Mouse (Mus musculus) C2C12 (cell line): ENCODE data around the gene Sult6b1. TPM values are rescaled to one million over a fixed set of nuclear protein-coding genes. Genes with fewer than 3 reads are reported as not detected.

Experiments
- H3K27me3 ChIP-seq: one replicate; pipeline ENCODE4 v1.6.1; 2011; ENCODE audit not compliant: control insufficient read depth, insufficient read depth, insufficient read length
- H3K36me3 ChIP-seq: one replicate; pipeline ENCODE4 v1.6.1; 2011; ENCODE audit not compliant: control insufficient read depth, insufficient read depth
- H3K4me3 ChIP-seq: one replicate; pipeline ENCODE4 v1.5.1; 2011; ENCODE audit warnings: mild to moderate bottlenecking, control low read depth; ENCODE audit not compliant: poor library complexity, insufficient read depth, severe bottlenecking
- H3K79me2 ChIP-seq: one replicate; pipeline ENCODE4 v1.6.1; 2011; ENCODE audit not compliant: control insufficient read depth, insufficient read depth
- H3K79me3 ChIP-seq: one replicate; pipeline ENCODE4 v1.6.1; 2011; ENCODE audit warnings: low read depth, control low read depth
- H3ac ChIP-seq: one replicate; pipeline ENCODE3; 2011; ENCODE audit warnings: low read depth; ENCODE audit not compliant: control insufficient read depth, insufficient read length
- CEBPB ChIP-seq: IDR thresholded peaks from one replicate; pipeline ENCODE4 v1.6.1; 2011; ENCODE audit warnings: low read depth, mild to moderate bottlenecking, control low read depth, moderate library complexity
- CTCF ChIP-seq: IDR thresholded peaks from one replicate; pipeline ENCODE4 v1.5.1; 2011; ENCODE audit not compliant: control insufficient read depth, insufficient read depth, insufficient read length
- FOSL1 ChIP-seq: IDR thresholded peaks from one replicate; pipeline ENCODE4 v1.8.0; 2011; ENCODE audit warnings: mild to moderate bottlenecking, low read length; ENCODE audit not compliant: poor library complexity, insufficient read depth, severe bottlenecking
- MAX ChIP-seq: IDR thresholded peaks from one replicate; pipeline ENCODE4 v1.6.1; 2011; ENCODE audit warnings: mild to moderate bottlenecking, control low read depth
- MYOD1 ChIP-seq: IDR thresholded peaks from one replicate; pipeline ENCODE4 v1.6.1; 2011; ENCODE audit warnings: low read depth; ENCODE audit not compliant: control insufficient read depth, insufficient read length
- MYOG ChIP-seq: IDR thresholded peaks from one replicate; pipeline ENCODE4 v1.6.1; 2011; ENCODE audit not compliant: control insufficient read depth, insufficient read length; ENCODE audit errors: extremely low read depth
- USF1 ChIP-seq: IDR thresholded peaks from one replicate; pipeline ENCODE4 v1.6.1; 2011; ENCODE audit warnings: low read depth, mild to moderate bottlenecking, control low read depth, moderate library complexity
- polyA plus RNA-seq: library from polyadenylated mRNA; unstranded; fragments of >200 nt; fragmentation: generic; extraction: Trizol; gene quantifications from one replicate; pipeline ENCODE4 v1.2.1, GENCODE M21; 2012; ENCODE audit warnings: missing spikeins

The Sult6b1 gene
- polyA plus RNA-seq, 1 experiment: 0.04 TPM

DNA sequence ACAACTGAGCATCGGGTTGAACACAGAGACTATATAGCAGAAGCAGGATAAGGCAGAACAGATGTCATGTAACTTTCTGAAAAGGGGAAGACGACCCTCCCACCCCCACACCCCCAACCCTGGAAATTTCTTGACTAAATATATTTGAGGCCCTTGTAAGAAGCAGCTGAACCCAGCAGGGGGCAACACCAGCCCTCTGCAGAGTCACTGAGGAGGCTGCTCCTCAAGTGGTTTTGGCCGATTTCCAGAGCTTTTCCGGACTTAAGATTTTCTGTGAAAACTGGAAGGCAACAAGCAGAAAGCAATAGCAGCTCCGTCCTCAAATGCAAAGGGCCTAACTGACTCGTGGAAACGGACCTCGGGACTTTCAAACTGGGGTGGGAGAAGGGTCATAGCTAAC is 11.4 kb downstream of the Sult6b1 start:
- Histone ChIP-seq H3K27me3 (no peaks in the 10 kb centered on the region), H3ac (no peak overlapping the region), H3K79me3 (no peaks in the 10 kb centered on the region), H3K4me3 (no peak overlapping the region), H3K36me3 (no peaks in the 10 kb centered on the region), H3K79me2 (no peaks in the 10 kb centered on the region)
- no peak for TF ChIP-seq MYOD1
- no peak for TF ChIP-seq FOSL1
- TF ChIP-seq CEBPB: no peak
- TF ChIP-seq CTCF: no peak
- TF ChIP-seq MYOG: no peak
- TF ChIP-seq USF1: no peak
- no peak for TF ChIP-seq MAX

DNA sequence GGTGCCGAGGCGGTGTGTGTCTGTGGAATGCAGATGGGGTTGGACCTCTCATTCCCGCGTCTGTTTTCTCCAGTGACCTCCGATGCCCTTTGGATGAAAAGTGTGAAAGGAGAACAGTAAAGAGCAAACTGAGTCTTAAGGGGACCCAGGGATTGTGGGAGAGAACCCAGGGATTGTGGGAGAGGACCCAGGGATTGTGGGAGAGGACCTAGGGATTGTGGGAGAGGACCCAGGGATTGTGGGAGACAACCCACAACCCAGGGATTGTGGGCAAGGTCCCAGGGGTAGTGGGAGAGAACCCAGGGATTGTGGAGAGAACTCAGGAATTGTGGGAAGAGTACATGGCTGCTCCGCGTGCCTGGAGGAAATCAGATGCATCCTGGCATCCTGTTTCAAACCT is 11.8 kb downstream of the Sult6b1 start:
- H3K79me2 ChIP-seq: no peaks in the 10 kb centered on the region
- no peaks in the 10 kb centered on the region for H3K79me3 ChIP-seq
- no peaks in the 10 kb centered on the region for H3K27me3 ChIP-seq
- H3K36me3 ChIP-seq: no peaks in the 10 kb centered on the region
- TF ChIP-seq CEBPB (no peak), MAX (no peak), MYOG (no peak), MYOD1 (no peak), CTCF (no peak), USF1 (no peak), FOSL1 (no peak)
- H3ac ChIP-seq: no peak overlapping the region
- H3K4me3 ChIP-seq: no peak overlapping the region

DNA sequence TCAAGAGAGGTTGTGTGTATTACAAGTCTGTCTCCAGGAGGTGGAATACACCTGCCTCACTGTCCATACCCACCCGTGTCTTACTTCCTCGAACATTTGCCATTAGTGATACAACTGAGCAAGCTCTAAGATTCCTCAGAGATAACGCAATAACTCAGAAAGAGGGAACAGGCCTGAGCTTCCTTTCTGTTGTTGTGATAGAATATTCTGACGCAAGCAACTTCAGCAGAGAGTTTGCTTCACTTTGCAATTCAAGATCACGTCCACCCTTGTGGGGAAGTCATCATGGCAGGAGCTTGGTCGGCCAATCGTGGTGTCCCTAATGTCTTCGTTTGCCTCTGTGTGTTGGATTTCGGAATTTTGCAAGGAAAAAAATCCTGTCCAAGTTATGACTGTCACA is 15.8 kb downstream of the Sult6b1 start:
- no peaks in the 10 kb centered on the region for H3K79me2 ChIP-seq
- H3K4me3 ChIP-seq: no peak overlapping the region
- no peak for TF ChIP-seq MYOD1
- TF ChIP-seq FOSL1: no peak
- TF ChIP-seq MAX: no peak
- TF ChIP-seq USF1: no peak
- no peak for TF ChIP-seq CEBPB
- no peak for TF ChIP-seq MYOG
- TF ChIP-seq CTCF: no peak
- no peaks in the 10 kb centered on the region for H3K79me3 ChIP-seq
- H3ac ChIP-seq: no peak overlapping the region
- H3K27me3 ChIP-seq: no peaks in the 10 kb centered on the region
- no peaks in the 10 kb centered on the region for H3K36me3 ChIP-seq

DNA sequence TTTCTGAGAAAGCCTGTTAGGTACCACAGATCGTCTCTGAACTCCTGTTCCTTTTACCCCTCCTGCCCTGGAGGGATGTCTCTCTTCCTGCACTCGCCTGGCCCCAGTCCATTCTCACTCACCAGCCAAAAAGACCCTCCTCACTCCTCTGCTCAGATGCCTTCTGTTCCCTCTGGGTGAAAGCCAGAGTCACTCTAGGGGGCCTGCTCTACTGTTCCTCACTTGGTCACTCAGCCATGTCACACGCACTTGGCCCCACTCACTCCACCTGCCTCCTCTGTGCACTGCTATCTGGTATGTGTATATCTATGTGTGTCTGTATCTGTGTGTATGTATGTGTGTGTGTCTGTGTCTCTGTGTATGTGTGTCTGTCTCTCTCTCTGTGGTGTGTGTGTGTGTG is 17.6 kb downstream of the Sult6b1 start:
- Histone ChIP-seq H3K36me3 (no peaks in the 10 kb centered on the region), H3ac (no peak overlapping the region), H3K4me3 (no peak overlapping the region), H3K79me3 (no peaks in the 10 kb centered on the region), H3K27me3 (no peaks in the 10 kb centered on the region), H3K79me2 (no peaks in the 10 kb centered on the region)
- TF ChIP-seq MYOG (no peak), CTCF (no peak), MAX (no peak), USF1 (no peak), MYOD1 (no peak), CEBPB (no peak), FOSL1 (no peak)

DNA sequence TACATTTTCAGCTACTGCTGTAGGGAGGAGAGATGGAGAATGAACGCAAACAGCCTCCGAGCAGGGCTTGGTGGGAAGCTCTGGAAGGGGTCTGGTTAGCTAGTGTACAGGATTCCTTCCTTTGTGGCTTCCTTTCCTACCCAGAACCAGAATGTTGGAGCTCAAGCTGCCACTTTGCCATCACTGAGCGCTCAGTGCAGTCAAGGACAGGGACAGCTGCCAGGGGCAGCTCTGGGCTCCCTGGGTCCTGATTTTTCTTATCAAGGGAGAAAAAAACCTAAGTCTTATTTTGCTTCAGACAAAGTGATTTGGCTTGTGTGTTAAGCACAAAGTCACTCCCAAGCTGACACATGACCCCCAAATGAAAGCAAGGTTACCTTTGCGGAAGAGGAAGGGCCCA is 18.2 kb downstream of the Sult6b1 start:
- H3ac ChIP-seq: no peak overlapping the region
- no peaks in the 10 kb centered on the region for H3K27me3 ChIP-seq
- no peak overlapping the region for H3K4me3 ChIP-seq
- no peaks in the 10 kb centered on the region for H3K79me2 ChIP-seq
- TF ChIP-seq MYOD1 (no peak), MYOG (no peak), MAX (no peak), CEBPB (no peak), CTCF (no peak), FOSL1 (no peak), USF1 (no peak)
- H3K36me3 ChIP-seq: no peaks in the 10 kb centered on the region
- H3K79me3 ChIP-seq: no peaks in the 10 kb centered on the region

DNA sequence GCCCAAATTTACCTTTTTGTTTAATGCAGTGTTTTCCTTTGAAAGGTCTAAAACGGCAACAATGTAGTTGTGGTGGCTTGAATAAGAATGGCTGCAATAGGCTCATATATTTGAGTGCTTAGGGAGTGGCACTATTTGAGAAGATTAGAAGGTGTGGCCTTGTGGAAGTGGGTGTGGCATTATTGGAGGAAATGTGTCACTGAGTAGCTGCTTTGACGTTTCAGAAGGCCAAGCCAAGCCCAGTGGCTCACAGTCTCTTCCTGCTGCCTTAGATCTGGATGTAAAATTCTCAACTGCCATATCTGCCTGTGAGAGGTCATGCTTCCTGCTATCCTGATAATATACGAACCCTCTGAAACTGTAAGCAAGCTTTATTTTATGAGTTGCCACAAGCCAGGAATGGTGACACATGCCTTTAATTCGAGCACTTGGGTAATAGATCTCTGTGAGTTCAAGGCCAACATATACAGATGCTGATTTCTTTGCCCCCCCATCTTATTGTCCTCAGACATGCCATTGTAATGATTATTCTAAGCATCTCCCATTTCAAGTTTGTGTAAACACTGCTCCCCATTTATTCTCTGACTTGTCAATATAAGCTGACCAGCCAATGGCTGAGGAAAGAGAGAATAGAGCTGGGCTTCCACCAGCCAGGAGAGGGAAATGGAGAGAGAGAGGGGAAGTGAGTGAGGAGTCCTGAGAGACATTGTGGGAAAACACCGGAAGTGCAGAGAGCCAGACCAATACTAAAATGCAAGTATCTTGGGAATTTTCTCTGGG is 21.3 kb downstream of the Sult6b1 start:
- Histone ChIP-seq H3K36me3 (no peaks in the 10 kb centered on the region), H3K79me3 (peaks cover 2% of the 10 kb centered on the region), H3K27me3 (no peaks in the 10 kb centered on the region), H3ac (no peak overlapping the region), H3K4me3 (no peak overlapping the region), H3K79me2 (peaks cover 16% of the 10 kb centered on the region)
- TF ChIP-seq MYOD1 (no peak), MAX (no peak), USF1 (no peak)
